Mouse (Mus musculus) forebrain, embryonic 16.5 days (tissue): Measurements from ENCODE around the gene Alyref. TPM values are rescaled to one million over a fixed set of nuclear protein-coding genes. Genes with fewer than 3 reads are reported as not detected.
"Not testable (repeated sequence)": the region's sequence is repeated elsewhere in the genome, so short reads cannot be mapped to it uniquely, and the experiment has no call there.

Experiments
- ATAC-seq: fragments of 200-750 bp; cut with Nextera tagmentation; 2 replicates; pipeline ENCODE4 v1.8.0; 2017; ENCODE audit warnings: mild to moderate bottlenecking, moderate library complexity
- H3K27ac ChIP-seq: fragments of 300-500 bp; sonication (generic); 2 replicates; pipeline ENCODE4 v1.5.1; 2014; ENCODE audit warnings: low read length, control low read depth
- H3K27me3 ChIP-seq: fragments of 300-500 bp; sonication (generic); replicated peaks from 2 replicates; pipeline ENCODE4 v1.6.1; 2014; ENCODE audit warnings: low read length; ENCODE audit not compliant: control insufficient read depth, insufficient read depth
- H3K36me3 ChIP-seq: fragments of 300-500 bp; sonication (generic); 2 replicates; pipeline ENCODE4 v1.6.1; 2014; ENCODE audit not compliant: control insufficient read depth, insufficient read depth
- H3K4me1 ChIP-seq: fragments of 300-500 bp; sonication (generic); replicated peaks from 2 replicates; pipeline ENCODE4 v1.6.1; 2014; ENCODE audit warnings: low read length; ENCODE audit not compliant: control insufficient read depth, insufficient read depth
- H3K4me2 ChIP-seq: fragments of 300-500 bp; sonication (generic); 2 replicates; pipeline ENCODE4 v1.6.1; 2014; ENCODE audit warnings: mild to moderate bottlenecking, low read length, control low read depth
- H3K4me3 ChIP-seq: fragments of 300-500 bp; sonication (generic); replicated peaks from 2 replicates; pipeline ENCODE4 v1.5.1; 2014; ENCODE audit warnings: mild to moderate bottlenecking, low read length, control low read depth
- H3K9ac ChIP-seq: fragments of 300-500 bp; sonication (generic); replicated peaks from 2 replicates; pipeline ENCODE4 v1.6.1; 2014; ENCODE audit warnings: low read depth, low read length, control low read depth
- H3K9me3 ChIP-seq: fragments of 300-500 bp; sonication (generic); 2 replicates; pipeline ENCODE4 v1.6.1; 2016; ENCODE audit warnings: low read length; ENCODE audit not compliant: control insufficient read depth
- WGBS: fragments of 180-500 bp; shearing (Covaris S2); extraction: QIAGEN DNeasy Blood & Tissue Kit; methylation state at CpG from one replicate; pipeline ENCODE4 v1.1.7; 2014; 5-methylcytosine and 5-hydroxymethylcytosine counted together
- polyA plus RNA-seq: library from polyadenylated mRNA; unstranded; fragments of >200 nt; fragmentation: Nextera tagmentation; extraction: Ambion mirVana; gene quantifications from 2 replicates; pipeline ENCODE4 v1.2.1, GENCODE M21; 2015

Gene Alyref
- polyA plus RNA-seq, 1 experiment from 2014 or later: 287 TPM

GRCm38 (mm10) chr11:120571754-120572416 is 26.3 kb downstream of the Alyref start:
- Histone ChIP-seq H3K27me3 (no peaks in the 10 kb centered on the region), H3K9me3 (no peaks in the 10 kb centered on the region), H3K36me3 (peaks cover 15% of the 10 kb centered on the region; the same call in 1 of the 2 replicates), H3K9ac (peak overlapping the region; percentile 90), H3K4me2 (peak overlapping the region; percentile 68), H3K4me1 (peaks cover 19% of the 10 kb centered on the region), H3K4me3 (peak overlapping the region; percentile 97), H3K27ac (peak overlapping the region; percentile 84; the same call in 1 of the 2 replicates)
- ATAC-seq: no peak
- WGBS: 14% methylated on average over 11 of the region's 11 CpGs

DNA sequence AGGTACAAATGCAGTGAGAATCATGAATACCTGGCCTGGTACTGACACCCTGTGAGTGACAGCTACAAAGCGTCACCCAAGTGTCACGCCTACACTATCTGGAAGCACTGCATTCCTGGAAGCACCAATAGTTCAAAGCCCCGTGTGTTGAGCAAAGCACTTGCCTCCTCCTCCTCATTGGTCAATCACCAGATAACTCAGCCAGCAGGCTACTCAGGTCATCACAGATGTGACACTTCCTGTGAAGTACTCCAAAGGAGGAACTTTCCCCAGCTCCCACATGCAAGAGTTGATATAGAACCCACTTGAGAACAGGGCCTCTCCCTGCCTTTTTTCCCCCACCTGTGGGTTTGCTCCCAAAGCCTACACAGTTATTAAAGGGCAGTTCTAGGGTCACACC is 27.0 kb downstream of the Alyref start:
- Histone ChIP-seq H3K4me2 (peak overlapping the region; percentile 68), H3K4me1 (peaks cover 19% of the 10 kb centered on the region), H3K9ac (no peak overlapping the region), H3K9me3 (no peaks in the 10 kb centered on the region), H3K27ac (no peak overlapping the region), H3K36me3 (peaks cover 15% of the 10 kb centered on the region; the same call in 1 of the 2 replicates), H3K4me3 (no peak overlapping the region), H3K27me3 (no peaks in the 10 kb centered on the region)
- no peak for ATAC-seq
- 88% methylated on average over 3 of the region's 3 CpGs for WGBS

DNA sequence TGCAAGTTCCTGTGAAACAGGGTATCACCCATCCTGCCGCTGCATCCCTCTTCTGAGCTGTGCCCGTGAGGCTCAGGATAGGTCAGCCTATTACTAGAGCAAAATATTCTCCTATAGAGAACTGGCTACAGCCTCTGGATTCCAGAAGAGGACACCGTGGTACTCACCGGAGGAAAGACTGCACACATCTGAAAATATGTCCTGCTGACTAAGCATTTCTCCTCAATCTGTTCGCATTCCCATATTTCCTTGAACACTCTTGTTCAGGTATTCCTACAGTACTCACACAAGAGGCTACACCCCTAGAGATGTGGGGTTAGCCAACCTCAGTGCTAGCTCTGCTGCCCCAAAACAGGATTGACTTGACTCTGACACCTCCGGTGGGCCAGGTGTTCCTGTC is 29.8 kb downstream of the Alyref start:
- Histone ChIP-seq H3K27ac (no peak overlapping the region), H3K4me1 (peaks cover 11% of the 10 kb centered on the region), H3K4me2 (no peak overlapping the region), H3K9ac (no peak overlapping the region), H3K9me3 (no peaks in the 10 kb centered on the region), H3K4me3 (no peak overlapping the region), H3K27me3 (no peaks in the 10 kb centered on the region), H3K36me3 (peaks cover 29% of the 10 kb centered on the region)
- ATAC-seq: no peak
- WGBS: 98% methylated on average over 6 of the region's 6 CpGs

- Histone ChIP-seq H3K9me3 (no peaks in the 10 kb centered on the region), H3K4me3 (no peak overlapping the region), H3K36me3 (peaks cover 52% of the 10 kb centered on the region), H3K9ac (no peak overlapping the region), H3K27ac (no peak overlapping the region), H3K4me1 (no peaks in the 10 kb centered on the region), H3K4me2 (no peak overlapping the region), H3K27me3 (no peaks in the 10 kb centered on the region)
- 88% methylated on average over 9 of the region's 9 CpGs for WGBS
- ATAC-seq: no peak
Observed at GRCm38 (mm10) chr11:120565114-120565513, 33.1 kb downstream of the Alyref start.

- Histone ChIP-seq H3K4me1 (no peaks in the 10 kb centered on the region), H3K36me3 (peaks cover 50% of the 10 kb centered on the region), H3K4me3 (no peak overlapping the region), H3K4me2 (no peak overlapping the region), H3K9me3 (no peaks in the 10 kb centered on the region), H3K9ac (no peak overlapping the region), H3K27ac (no peak overlapping the region), H3K27me3 (no peaks in the 10 kb centered on the region)
- no peak for ATAC-seq
- WGBS: 97% methylated on average over 13 of the region's 13 CpGs
Observed at GRCm38 (mm10) chr11:120562949-120563348, 35.2 kb downstream of the Alyref start.

- peaks cover 46% of the 10 kb centered on the region for H3K36me3 ChIP-seq
- no peak overlapping the region for H3K9ac ChIP-seq
- WGBS: 95% methylated on average over 13 of the region's 13 CpGs
- H3K4me3 ChIP-seq: no peak overlapping the region
- H3K27me3 ChIP-seq: no peaks in the 10 kb centered on the region
- H3K27ac ChIP-seq: no peak overlapping the region
- no peak overlapping the region for H3K4me2 ChIP-seq
- H3K9me3 ChIP-seq: no peaks in the 10 kb centered on the region
- H3K4me1 ChIP-seq: no peaks in the 10 kb centered on the region
- ATAC-seq: no peak
Observed at GRCm38 (mm10) chr11:120560952-120561728, 37.0 kb downstream of the Alyref start.

DNA sequence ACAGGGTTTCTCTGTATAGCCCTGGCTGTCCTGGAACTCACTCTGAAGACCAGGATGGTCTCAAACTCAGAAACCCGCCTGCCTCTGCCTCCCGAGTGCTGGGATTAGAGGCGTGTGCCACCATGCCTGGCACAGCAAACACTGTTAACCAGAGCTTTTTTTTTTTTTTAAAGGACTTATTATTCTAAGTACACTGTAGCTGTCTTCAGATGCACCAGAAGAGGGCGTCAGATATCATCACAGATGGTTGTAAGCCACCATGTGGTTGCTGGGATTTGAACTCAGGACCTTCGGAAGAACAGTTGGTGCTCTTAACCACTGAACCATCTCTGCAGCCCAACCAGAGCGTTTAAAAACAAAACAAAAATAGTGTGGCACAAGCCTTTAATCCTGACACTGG is 39.3 kb downstream of the Alyref start:
- not testable (repeated sequence) for H3K9me3 ChIP-seq, H3K4me1 ChIP-seq, H3K4me2 ChIP-seq, ATAC-seq, H3K4me3 ChIP-seq, H3K9ac ChIP-seq, H3K27ac ChIP-seq, H3K27me3 ChIP-seq
- WGBS: 88% methylated on average over 6 of the region's 6 CpGs
- peaks cover 36% of the 10 kb centered on the region for H3K36me3 ChIP-seq

DNA sequence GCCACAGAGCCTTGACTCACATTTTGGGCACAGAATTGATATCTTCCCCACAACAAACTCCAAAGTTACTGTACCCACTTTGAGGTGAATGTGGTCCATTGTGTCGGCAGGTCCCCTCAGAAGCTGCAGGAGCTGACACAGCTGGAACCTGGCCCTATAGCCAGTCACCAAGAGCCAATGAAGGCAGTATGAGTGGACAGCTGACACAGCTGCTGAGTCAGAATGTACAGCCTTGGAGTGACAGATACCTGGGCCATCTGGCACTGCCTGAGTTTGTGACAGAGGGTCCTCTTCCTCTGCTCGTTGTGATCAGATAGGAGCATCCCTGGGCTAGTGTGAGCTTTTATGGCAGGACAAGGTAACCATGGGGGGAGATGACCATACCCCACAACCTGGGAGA is 42.9 kb downstream of the Alyref start:
- H3K27ac ChIP-seq: no peak overlapping the region
- peaks cover 3% of the 10 kb centered on the region for H3K4me1 ChIP-seq
- no peaks in the 10 kb centered on the region for H3K9me3 ChIP-seq
- no peaks in the 10 kb centered on the region for H3K27me3 ChIP-seq
- no peak for ATAC-seq
- H3K36me3 ChIP-seq: peaks cover 4% of the 10 kb centered on the region
- 89% methylated on average over 2 of the region's 2 CpGs for WGBS
- H3K4me3 ChIP-seq: no peak overlapping the region
- H3K9ac ChIP-seq: no peak overlapping the region
- no peak overlapping the region for H3K4me2 ChIP-seq

DNA sequence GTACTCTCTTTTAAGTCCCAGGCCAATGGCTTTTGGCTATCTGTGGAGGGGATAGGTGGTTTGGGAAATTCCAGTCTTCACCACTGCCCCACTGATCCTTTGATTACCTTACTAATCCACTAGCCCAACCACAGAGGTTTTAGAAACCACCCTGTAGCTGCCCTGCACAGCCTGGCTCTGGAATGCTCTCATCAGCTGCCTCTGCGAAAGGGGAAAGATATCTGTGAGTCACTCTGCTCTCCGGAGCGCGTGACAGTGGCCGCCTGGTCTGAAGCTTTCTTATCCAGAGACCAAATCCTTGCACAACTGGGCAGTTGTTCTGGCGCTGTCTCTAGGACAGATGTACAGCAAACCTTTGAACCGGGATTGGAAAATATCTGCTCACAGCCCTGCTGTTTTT is 43.3 kb downstream of the Alyref start:
- Histone ChIP-seq H3K4me2 (no peak overlapping the region), H3K27me3 (no peaks in the 10 kb centered on the region), H3K4me3 (no peak overlapping the region), H3K9ac (no peak overlapping the region), H3K4me1 (peaks cover 7% of the 10 kb centered on the region), H3K9me3 (no peaks in the 10 kb centered on the region), H3K36me3 (peaks cover 4% of the 10 kb centered on the region; the same call in 1 of the 2 replicates), H3K27ac (no peak overlapping the region)
- no peak for ATAC-seq
- WGBS: 79% methylated on average over 7 of the region's 7 CpGs
